Mouse (Mus musculus) heart, adult 18-20 months (tissue): ENCODE data around the gene Dusp27. TPM values are rescaled to one million over a fixed set of nuclear protein-coding genes. Genes with fewer than 3 reads are reported as not detected.
A peak's percentile ranks its signal among the peaks of the same experiment; 100 is the strongest.
"Not testable (repeated sequence)": the region's sequence is repeated elsewhere in the genome, so short reads cannot be mapped to it uniquely, and the experiment has no call there.

Experiments used
- DNase-seq, 2 experiments: peaks; one replicate each; pipeline ENCODE4 v3.0.0; 2021 to 2022; ENCODE audit warnings: mixed read lengths in 1 of 2
- total RNA-seq, 2 experiments: library from RNA; stranded (reverse); gene quantifications; 2 replicates each; pipeline ENCODE4 v1.2.3; 2021

The Dusp27 gene
- total RNA-seq, 2 experiments from 2014 or later: 34.7 to 40.0 TPM

DNA sequence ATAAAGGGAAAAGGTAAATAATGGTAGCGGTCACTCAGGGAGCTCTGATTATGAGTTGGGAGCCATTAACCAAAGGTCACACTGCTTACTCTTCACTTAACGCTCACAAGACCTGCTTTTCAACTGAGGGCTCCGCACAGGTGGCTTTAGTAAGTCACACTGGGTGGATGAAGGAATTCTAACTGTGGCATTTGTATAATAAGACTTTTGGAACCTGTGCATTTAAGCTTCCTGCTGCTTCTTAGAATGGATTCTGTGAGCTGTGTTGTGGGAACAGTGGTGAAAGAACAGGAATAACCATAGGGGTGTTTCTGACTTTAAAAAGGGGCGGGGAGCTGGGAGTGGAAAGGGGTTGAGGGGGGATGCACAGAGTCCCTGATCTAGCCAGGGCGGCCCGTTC, 14.6 kb upstream of the Dusp27 start:
- no peak for DNase-seq

- not testable (repeated sequence) for DNase-seq
Measured at GRCm38 (mm10) chr1:166141868-166142267, 14.1 kb upstream of the Dusp27 start.

GRCm38 (mm10) chr1:166139620-166140184, 12.0 kb upstream of the Dusp27 start:
- no peak for DNase-seq

DNA sequence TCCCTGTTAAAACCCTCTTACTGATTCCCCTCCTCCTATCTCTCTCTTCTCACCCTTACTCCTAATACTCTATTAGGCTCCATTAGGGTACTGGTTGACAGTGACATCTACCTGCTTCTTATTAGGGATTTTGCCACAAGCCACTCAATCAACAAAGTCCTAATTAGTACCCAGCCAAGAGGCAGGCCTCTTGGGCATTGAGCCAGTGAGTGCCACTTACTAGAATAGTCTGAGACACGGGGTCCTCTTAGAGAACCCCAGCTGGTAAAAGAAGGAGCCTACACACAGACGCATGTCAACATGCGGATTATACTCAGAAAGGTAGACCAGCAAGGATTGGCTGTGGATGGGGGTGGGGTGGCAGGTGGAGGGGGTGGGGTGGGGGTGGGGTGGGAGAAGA, 11.4 kb upstream of the Dusp27 start:
- no peak for DNase-seq

GRCm38 (mm10) chr1:166138136-166138535, 10.4 kb upstream of the Dusp27 start:
- peak; percentile 31 to 52 for DNase-seq

- no peak for DNase-seq
Measured at GRCm38 (mm10) chr1:166137244-166137938, 9.7 kb upstream of the Dusp27 start.

DNA sequence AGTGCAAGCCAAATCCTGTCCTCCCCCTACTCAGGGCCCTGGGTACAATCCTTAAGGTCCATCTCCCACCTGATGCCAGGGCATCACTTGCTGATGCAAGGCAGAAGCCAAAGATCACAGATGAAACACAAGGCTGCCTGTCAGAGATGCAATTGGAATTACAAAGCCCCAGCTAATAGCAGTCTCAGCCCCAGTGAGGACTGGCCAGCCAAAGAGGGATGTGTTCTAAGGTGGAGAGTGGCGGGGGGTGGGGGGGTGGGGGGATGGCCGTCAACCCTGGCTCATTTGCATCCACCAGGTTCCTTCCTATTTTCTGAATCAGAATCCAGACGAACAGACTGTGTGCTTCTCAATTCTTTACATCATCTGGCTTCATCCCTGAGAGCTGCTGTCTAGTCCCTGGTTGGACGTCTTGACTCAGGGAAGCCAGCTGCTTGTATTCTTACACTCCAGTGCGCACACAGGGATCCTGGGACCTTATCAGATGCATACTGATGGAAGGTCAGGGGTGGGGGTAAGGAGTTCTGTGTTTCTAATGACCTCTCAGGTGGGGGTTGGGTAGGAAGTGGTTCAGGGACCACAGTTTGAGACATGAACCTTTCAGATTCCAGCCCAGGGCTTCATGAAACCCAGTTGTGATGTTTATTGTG, 7.5 kb upstream of the Dusp27 start:
- DNase-seq: no peak

DNA sequence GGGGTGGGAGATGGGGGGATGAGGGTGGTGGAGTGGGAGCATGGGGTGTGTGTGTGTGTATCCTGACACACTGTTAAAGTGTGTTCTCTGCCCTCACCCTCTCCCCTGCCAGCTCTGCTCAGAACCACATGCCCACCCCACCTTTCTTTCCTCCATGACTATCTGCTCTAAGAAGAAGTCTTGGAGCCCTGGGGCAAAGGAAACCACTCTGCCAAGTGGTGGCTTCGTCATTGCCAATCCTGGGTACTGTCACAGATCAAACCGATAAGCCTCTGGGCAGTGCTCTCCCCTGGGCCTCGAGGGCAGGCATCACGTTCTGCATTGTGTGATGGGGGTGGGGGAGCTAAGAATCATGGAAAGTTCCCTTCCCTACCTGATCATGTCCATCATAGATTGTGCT, 4.6 kb upstream of the Dusp27 start:
- DNase-seq: no peak

GRCm38 (mm10) chr1:166130224-166130860, 2.6 kb upstream of the Dusp27 start, which contains the start of gene Gpa33:
TSS of gene Gpa33 (plus strand) at chr1:166130238.
- DNase-seq: no peak

GRCm38 (mm10) chr1:166128551-166128950, 829 bp upstream of the Dusp27 start:
- peak; percentile 38 to 51 for DNase-seq

DNA sequence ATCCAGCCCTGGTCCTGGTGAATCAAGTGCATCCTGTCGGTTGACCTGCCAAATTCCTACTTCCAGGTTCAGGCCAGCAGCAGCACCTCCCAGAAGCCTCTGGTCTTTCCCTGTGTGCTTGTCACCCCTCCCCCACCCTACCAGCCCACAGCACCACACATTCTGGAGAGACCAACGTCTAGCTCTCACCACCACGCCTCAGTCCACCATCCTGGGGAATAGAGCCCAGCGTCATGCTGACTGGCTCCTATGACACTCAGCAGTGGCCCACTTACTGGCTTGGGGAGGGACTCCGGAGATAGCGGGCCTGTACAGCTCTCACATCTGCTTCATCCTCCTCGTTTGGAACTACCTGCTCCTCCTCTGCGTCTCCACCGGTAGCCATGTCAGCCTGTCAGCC, 927 bp downstream of the Dusp27 start:
- peak; percentile 24 to 25 for DNase-seq

DNA sequence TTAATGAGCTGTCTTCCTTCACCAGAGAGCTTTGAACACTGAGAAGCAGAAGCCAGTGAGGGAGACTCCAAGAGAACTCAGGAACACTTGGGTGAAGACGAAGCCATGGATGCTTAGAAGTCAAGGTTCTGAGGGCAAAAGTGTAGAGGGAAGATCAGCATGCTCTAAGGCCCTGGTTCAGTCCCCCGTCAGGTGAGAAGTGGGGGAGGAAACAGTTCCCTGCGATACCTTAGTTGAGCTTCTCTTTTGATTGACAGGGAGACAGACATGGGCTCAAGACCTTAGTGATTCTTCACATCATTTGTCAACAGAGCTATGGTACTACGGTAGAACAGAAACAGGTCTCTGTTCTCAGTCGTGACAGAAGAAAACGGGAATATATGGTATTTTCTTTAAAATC, 1.4 kb downstream of the Dusp27 start:
- no peak for DNase-seq

DNA sequence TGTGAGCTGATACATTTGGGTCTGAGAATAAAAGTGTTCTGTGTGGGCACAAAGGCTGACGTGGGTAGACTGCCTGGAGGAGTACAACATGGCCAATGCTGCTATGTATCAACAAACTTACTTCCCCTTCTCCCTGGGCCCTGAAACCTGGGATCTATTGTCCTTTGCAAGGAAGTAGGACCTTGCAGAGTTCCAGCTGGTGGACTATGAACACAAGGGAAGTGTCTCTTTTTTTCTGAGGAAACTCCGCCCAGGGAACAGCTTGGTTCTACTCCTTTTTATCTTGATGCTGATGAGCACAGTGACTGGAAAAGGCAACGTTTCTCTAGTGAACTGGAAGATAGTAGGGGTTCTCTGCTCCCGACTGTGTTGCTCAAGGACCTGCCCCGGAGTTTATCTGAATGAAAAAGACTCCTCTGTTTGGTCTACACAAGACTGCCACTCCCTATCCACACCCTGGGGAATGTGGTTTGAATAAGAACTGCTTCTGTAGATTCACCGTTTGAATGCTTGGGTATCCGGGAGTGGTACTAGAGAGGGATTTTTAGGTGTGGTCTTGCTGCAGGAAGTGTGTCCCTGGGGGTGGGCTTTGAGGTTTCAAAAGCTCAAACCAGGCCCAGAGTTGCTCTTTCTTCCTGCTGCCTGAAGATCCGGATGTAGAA, 2.7 kb downstream of the Dusp27 start:
- DNase-seq: no peak

DNA sequence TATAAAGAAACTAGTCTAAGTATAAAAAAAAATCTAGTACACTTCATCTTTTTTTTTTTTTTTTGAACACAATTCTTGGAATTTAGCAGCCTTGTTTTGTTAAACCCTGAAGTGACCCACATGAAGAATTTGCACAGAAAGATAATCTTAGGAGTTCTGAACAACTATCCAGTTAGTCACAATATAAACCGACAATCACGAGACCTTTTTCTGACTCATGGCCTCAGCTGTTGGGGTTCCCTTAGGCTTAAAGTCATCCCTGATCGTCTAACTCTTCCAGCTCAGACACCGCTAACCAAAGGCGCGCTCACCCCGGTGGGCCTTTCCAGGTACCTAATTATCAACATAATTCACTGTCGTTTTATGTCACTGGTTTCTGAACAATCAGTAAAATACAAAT, 4.0 kb downstream of the Dusp27 start:
- no peak for DNase-seq

- no peak for DNase-seq
Measured at GRCm38 (mm10) chr1:166123045-166123444, 4.7 kb downstream of the Dusp27 start.

DNA sequence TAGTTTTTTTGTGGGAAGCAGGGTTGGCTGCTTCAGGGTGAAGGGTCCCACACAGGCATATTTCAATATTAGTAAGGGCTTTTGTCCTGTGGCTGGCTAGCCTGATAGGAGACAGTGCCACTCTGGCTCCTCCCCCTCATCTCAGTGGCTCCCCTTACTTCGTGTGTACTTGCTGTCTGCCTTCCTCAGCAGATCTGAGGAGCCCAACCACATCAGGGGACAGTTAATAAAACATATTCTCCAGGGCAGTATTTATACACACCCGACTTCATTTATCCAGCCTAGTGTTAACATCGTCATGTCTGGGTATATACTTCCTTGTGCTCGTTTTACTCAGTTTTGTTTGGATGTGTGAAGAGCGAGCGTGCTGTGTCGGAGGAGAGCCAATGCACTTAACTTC, 5.6 kb downstream of the Dusp27 start:
- DNase-seq: no peak

DNA sequence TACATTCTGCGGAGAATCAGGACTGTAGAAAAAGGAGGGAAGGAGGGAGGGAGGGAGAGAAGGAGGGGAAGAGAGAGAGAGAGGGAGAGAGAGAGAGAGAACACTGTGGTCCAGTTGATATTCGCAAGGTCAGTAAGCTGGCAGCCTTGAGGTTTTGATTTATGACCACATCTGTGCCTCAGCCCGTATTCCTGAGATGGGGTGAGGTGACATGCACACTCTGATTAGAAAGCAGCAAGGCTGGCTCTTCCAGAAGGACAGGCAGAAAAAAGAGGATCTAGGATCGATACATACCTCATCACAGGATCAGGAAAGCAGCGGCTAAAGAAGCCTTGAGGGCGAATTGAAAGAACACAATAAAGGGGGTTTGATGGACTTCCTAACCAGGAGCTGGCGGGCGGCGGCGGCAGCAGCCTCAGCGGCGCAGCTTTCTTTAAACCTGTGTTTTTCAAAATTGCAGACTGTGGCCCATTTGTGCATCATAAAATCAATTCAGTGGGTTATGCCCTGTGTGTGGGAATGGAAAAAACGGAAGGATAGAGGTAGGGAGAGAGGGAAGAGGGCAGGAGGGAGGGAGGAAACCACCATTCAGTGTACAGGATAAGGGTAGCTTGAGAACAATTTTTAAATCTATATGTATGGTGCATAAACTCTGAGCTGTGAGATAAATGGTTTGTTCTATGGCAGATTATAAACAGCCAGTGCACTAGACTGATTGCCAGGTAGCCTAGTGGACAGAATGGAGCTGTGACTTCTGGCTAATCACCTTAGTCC, 9.7 kb downstream of the Dusp27 start:
- no peak for DNase-seq

GRCm38 (mm10) chr1:166115719-166116118, 12.0 kb downstream of the Dusp27 start:
- no peak for DNase-seq

DNA sequence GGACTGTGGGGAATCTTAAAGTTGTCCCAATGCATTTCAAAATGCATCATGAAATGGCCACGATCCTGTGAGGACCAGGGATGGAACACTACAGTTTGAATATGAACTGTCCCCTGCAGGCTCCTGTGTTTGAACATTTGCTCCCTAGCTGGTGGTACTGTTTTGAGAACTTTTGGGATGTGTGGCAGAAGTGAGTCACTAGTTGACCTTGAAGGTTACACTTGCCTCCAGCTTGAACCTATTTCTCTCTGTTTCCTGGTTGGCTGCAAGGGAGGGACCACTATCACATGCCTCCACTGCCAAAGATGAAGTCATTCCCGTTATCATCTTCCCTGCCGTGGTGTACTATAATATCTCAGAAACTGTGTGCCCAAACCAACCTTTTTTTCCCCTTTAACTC, 12.7 kb downstream of the Dusp27 start:
- no peak for DNase-seq

GRCm38 (mm10) chr1:166105464-166105863, 22.3 kb downstream of the Dusp27 start:
- DNase-seq: no peak

- DNase-seq: no peak
Measured at GRCm38 (mm10) chr1:166104858-166105257, 22.9 kb downstream of the Dusp27 start.
